Mouse (Mus musculus): ENCODE measurements around the gene Scgb2b18. TPM values are rescaled to one million over a fixed set of nuclear protein-coding genes. Genes with fewer than 3 reads are reported as not detected.

The Scgb2b18 gene
- polyA plus RNA-seq (2014; fragmentation: Illumina TruSeq; extraction: RNeasy Lipid Tissue Mini Kit (QIAGEN cat#74804); ENCODE audit: low read depth, low replicate concordance): not detected

GRCm38 (mm10) chr7:33173764-33174163 lies at the start of gene Scgb2b18:
Gene Scgb2b18 (minus strand): TSS chr7:33173864.

GRCm38 (mm10) chr7:33185268-33185667 lies 11.6 kb upstream of the Scgb2b18 start, which contains the start of gene Scgb1b18:
Gene Scgb1b18 (plus strand): TSS chr7:33185568.

Other genes starting within 250 kb of the Scgb2b18 start
- gene Scgb2b17, start 117.3 kb downstream of the Scgb2b18 start, polyA plus RNA-seq (2014; fragmentation: Illumina TruSeq; extraction: RNeasy Lipid Tissue Mini Kit (QIAGEN cat#74804); ENCODE audit: low read depth, low replicate concordance): not detected
- not detected for gene Scgb1b17, start 110.4 kb downstream of the Scgb2b18 start, polyA plus RNA-seq (2014; fragmentation: Illumina TruSeq; extraction: RNeasy Lipid Tissue Mini Kit (QIAGEN cat#74804); ENCODE audit: low read depth, low replicate concordance)
- not detected for gene Scgb1b18, start 11.7 kb upstream of the Scgb2b18 start, polyA plus RNA-seq (2014; fragmentation: Illumina TruSeq; extraction: RNeasy Lipid Tissue Mini Kit (QIAGEN cat#74804); ENCODE audit: low read depth, low replicate concordance)
- not detected for gene Scgb2b19, start 106.5 kb upstream of the Scgb2b18 start, polyA plus RNA-seq (2014; fragmentation: Illumina TruSeq; extraction: RNeasy Lipid Tissue Mini Kit (QIAGEN cat#74804); ENCODE audit: low read depth, low replicate concordance)
- not detected for gene Scgb1b19, start 113.4 kb upstream of the Scgb2b18 start, polyA plus RNA-seq (2014; fragmentation: Illumina TruSeq; extraction: RNeasy Lipid Tissue Mini Kit (QIAGEN cat#74804); ENCODE audit: low read depth, low replicate concordance)
- not detected for gene Scgb2b20, start 192.5 kb upstream of the Scgb2b18 start, polyA plus RNA-seq (2014; fragmentation: Illumina TruSeq; extraction: RNeasy Lipid Tissue Mini Kit (QIAGEN cat#74804); ENCODE audit: low read depth, low replicate concordance)
- gene Scgb1b20, start 199.4 kb upstream of the Scgb2b18 start, polyA plus RNA-seq (2014; fragmentation: Illumina TruSeq; extraction: RNeasy Lipid Tissue Mini Kit (QIAGEN cat#74804); ENCODE audit: low read depth, low replicate concordance): not detected